Mouse (Mus musculus) regulatory T cell (primary cell): ENCODE data around the gene Gfer.
"Not testable (repeated sequence)": the region's sequence is repeated elsewhere in the genome, so short reads cannot be mapped to it uniquely, and the experiment has no call there.

Experiments used
- in situ Hi-C: fragments of 300-600 bp; cut with MboI, MseI; formaldehyde crosslinking; loops from one replicate; pipeline ENCODE4 v1.15.1; 2025; ENCODE audit warnings: high pct_unique_total_duplicates

Gfer gene

DNA sequence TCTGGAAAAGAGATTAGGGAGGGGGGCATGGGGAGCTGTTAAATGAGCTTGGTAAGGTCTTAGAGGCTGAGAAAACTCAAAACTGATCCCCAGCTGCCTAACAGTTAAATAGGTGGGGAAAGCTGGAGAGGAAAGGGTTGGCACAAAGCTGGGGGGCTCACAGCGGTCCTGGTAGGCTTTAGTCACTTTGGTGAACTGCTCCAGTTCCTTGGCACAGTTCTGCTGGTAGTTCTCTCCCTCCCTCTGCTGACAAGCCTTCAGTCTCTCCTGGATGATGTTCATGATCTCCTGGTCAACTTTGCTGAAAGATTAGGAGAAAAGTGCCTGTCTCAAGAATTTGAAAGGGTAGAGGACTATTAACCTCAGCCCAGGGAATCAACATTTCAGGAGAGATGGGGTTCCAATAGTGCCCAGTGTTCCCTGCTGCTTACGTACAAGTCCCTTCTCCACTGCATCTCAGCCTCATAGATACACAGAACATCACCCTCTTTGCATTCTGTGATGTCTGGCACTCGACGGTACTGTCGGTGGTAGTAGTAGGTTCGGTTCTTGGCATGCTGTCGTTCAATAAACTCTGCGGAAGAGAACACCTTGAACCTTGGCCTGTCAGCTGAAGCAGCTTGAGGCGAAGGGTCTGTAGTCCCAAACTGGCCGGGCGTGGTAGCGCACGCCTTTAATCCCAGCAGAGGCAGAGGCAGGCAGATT is 26.4 kb upstream of the Gfer start:
- in situ Hi-C loops = no loop called here

- in situ Hi-C loops = not testable (repeated sequence)
Measured at GRCm38 (mm10) chr17:24721383-24721955, 25.5 kb upstream of the Gfer start.

DNA sequence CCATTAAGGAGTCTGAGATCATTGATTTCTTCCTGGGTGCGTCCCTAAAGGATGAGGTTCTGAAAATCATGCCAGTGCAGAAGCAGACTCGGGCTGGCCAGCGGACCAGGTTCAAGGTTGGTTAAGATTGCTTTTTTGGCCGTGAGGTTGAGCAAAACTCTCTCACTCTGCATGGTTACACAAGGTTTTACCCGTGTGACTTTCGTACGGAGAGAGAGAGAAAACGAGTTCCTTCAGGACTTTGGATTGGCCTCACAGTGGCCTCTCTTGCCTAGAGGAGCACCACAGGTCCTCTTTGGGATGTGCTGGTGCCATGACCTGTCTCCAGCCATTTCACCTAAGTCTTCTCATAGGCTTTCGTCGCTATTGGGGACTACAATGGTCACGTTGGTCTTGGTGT is 24.7 kb upstream of the Gfer start:
- in situ Hi-C loops = not testable (repeated sequence)

DNA sequence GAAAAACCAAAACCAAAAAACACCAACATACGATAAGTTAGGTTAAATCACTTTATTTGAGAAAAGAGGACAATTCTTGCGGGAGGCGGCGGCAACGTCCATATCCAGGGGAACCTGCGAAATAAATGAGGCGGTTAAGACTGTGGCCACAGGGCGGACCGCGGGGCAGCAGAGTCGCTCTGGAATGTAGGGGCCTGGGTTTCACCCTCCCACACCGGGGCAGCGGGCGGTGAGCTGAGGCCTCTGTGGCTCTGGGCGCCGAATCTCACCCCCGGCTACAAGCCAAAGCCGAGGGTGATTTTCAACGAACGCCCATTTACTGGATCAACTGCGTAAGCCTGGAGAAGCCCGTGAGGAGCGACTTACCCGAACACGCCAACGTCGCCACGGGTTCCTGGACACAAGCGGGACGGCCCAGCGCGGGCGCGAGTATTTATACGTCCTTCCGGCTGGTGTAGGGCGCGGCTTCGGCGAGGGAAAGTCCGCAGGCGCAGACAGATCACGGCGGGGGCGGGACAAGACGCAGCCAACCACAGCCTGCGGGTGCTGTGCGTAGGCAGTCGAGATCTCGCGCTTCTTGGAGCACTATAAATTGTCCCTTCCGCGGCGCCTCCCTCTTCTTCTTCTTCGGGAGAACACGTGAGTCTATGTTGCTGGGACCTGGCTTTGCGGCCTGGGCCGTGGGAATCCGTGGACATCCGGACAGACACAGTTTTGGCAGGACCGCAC is 23.7 kb upstream of the Gfer start:
- in situ Hi-C loops = no loop called here

GRCm38 (mm10) chr17:24718938-24719337 is 23.0 kb upstream of the Gfer start:
- in situ Hi-C loops = not testable (repeated sequence)

GRCm38 (mm10) chr17:24717943-24718342 is 22.0 kb upstream of the Gfer start, which contains the start of the genes Rnf151 and Rps2:
Gene Rnf151, minus strand, starts transcription at chr17:24718063.
Gene Rps2, plus strand, starts transcription at chr17:24718116.
- in situ Hi-C loops = no loop called here

DNA sequence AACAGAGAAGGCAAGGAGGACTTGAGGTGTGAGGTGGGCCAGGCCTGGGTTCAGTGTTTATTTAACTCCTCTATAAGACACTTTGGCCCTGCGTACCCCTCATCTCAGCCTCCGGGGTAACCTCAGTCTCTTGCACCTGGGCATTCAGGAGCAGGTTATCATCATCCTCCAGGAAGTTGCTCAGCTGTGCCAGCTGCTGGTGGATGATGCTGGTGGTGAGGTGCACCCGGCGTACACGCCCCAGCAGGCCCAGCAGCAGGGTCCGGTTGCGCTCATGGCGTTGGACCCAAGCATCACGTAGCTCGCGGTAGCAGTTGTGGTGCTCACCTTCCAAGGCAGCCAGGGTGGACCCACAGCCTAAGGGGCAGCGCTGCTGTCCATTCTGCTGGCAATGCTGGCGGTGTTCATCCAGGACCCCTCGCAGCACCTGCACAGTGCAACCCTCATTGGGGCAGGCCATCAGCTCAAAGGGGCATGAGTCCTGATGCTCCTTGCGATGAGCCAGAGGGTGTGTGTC is 20.3 kb upstream of the Gfer start:
- in situ Hi-C loops = no loop called here

DNA sequence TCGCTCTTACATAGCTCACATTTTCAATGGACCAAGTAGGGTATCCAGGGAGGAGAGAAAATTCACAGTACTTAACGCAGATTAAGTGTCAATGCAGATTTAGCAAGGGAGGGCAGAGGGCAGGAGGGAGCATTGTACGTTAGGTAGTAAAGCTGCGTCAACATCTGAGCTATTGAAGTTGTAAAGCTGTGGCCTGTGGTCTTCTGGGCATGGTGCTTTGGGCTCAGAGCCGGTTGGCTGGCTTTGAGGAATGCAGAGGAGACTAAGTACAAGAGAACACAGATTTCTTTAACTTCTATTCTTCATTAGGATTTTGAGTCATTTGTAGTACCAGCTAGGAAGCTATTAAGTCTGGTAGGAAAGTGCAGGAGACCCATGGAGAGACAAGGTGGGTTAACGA is 19.6 kb upstream of the Gfer start:
- in situ Hi-C loops = no loop called here

DNA sequence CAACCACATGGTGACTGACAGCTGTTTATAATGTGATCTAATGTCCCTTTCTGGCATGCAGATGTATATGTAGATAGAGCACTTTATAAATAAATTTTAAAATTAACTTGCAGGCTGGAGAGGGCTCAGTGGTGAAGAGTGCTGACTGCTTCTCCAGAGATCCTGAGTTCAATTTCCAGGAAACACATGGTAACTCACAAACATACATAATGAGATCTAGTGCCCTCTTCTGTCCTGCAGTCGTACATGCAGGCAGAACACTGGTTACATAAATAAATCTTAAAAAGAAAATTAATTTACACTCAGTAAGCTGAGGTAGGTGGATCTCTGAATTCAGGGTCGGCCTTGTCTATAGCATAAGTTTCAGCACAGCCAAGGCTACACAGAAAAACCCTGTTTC is 12.7 kb upstream of the Gfer start:
- in situ Hi-C loops = no loop called here

GRCm38 (mm10) chr17:24707801-24708425 is 12.0 kb upstream of the Gfer start:
- in situ Hi-C loops = no loop called here

- in situ Hi-C loops = no loop called here
Measured at GRCm38 (mm10) chr17:24706982-24707800, 11.2 kb upstream of the Gfer start, which contains the start of gene Tbl3. Gene Tbl3, minus strand, starts transcription at chr17:24707660.

DNA sequence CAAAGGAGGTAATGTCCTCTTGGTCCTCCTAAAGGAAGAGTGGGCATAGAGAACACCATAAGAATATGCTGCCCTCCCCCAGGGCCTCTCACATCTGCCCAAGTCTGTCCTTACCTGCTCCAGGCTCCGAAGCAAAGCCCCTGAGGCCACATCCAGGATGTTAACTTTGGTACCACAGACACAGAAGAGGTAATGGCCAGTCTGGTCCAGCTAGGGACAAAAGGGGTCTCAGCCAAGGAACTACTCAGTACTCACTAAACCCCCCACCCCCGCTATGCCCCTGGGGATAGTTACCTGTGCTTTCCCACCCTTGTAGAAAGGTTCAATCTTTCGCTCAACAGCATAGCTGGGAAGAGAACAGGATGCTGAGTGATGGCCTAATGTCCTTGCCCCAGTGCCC is 9.9 kb upstream of the Gfer start:
- in situ Hi-C loops = no loop called here

DNA sequence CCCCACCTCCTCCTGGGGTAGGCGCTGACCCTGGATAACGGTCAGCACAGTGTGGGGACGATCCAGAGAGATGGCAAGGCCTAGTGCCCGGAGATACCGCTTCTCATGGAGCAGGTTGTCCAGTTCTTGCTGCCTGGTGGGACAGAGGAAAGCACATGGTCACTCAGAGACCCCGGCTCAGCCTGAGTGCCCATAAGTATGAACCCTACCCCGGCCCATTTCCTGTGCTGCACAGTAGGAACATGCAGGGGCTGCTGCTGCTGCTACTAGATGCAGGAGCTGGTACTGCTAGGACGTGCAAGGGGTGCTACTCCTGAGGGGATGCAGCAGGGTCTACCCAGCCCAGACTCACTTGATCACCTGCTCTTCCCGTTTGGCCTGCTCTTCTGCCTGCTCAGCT is 5.3 kb upstream of the Gfer start:
- in situ Hi-C loops = no loop called here

DNA sequence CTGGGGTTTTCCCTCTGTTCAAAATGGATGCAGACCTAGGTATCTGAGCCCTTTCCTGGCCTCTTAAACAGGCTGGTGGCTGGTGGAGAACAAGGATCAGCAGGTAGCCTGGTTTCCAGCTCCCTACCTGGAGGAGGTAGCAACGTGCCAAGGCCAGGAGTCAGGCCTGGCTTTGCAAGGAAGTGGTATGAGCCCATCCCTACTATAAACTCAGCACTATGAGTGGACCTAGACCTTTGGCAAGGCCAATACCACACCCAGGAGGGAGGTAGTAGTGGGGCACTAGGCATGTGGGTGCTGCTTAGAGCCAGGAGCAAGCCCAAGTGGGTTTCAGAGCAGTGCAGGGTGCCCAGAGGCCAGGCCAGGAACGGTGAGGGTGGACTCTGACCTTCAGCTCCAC is 3.5 kb upstream of the Gfer start:
- in situ Hi-C loops = no loop called here

- in situ Hi-C loops = no loop called here
Measured at GRCm38 (mm10) chr17:24698715-24699114, 2.8 kb upstream of the Gfer start.

GRCm38 (mm10) chr17:24697985-24698384 is 2.0 kb upstream of the Gfer start:
- in situ Hi-C loops = no loop called here

GRCm38 (mm10) chr17:24695326-24696010 is 488 bp downstream of the Gfer start:
- in situ Hi-C loops = no loop called here

- in situ Hi-C loops = no loop called here
Measured at GRCm38 (mm10) chr17:24692385-24692784, 3.6 kb downstream of the Gfer start.

DNA sequence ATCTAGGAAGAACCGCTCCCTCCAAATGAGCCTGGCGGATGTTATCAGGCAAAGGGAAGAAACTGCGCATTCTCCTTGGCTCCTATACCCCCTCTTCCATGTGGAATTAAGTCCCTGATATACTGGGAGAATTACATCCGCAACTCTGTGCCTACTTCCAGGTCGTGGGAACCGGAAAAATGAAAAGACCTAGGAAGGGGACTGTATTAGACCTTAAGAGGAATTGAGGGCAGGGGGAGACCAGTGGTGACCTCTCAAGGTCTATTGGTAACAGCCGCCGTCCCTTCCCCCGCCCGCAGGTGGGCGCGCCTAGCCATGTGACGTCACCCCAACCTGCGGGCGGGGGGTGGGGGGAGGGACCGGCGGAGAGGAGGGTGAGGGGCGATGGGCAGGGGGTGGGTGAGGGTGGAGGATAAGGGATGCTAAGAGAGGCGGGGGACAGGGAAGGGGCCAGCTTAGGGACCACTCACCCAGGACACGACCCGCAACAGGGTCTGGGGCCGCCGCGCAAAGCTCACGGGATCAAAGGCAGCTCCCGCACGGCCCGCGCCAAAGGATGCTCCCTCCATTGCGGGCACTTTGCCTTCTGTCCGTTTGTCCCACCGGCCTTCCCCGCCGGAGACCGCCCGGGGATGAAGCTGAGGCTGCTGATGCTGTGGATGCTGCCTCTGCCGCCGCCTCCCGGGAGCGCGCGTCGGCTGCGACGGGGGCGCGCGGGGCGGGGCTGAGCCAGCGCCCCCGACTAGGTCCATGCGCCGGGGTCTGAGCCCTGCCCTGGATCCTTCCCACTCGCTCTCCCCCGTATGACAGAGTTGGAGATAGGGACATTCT is 6.5 kb downstream of the Gfer start, which contains the start of gene Syngr3:
TSS of gene Syngr3 (minus strand) at position 705 of the 831 bp plus-strand sequence.
- in situ Hi-C loops = no loop called here

GRCm38 (mm10) chr17:24687599-24687998 is 8.4 kb downstream of the Gfer start:
- in situ Hi-C loops = no loop called here
